Mouse (Mus musculus): ENCODE measurements around the gene Arfip1. TPM values are rescaled to one million over a fixed set of nuclear protein-coding genes. Genes with fewer than 3 reads are reported as not detected.

Arfip1 gene
- total RNA-seq, 1 experiment from 2014 or later, result 128 TPM

GRCm38 (mm10) chr3:84472527-84472926, 109.9 kb downstream of the Arfip1 start:
- no peak for ATAC-seq (ENCODE audit: extremely low read depth, insufficient number of reproducible peaks, low FRiP score, poor library complexity, severe bottlenecking)

- ATAC-seq (ENCODE audit: extremely low read depth, insufficient number of reproducible peaks, low FRiP score, poor library complexity, severe bottlenecking), result no peak
Observed at GRCm38 (mm10) chr3:84471146-84471545, 111.3 kb downstream of the Arfip1 start.

- ATAC-seq (ENCODE audit: extremely low read depth, insufficient number of reproducible peaks, low FRiP score, poor library complexity, severe bottlenecking), result no peak
Observed at GRCm38 (mm10) chr3:84468111-84468453, 114.3 kb downstream of the Arfip1 start.

GRCm38 (mm10) chr3:84467419-84468110, 114.9 kb downstream of the Arfip1 start:
- no peak for ATAC-seq (ENCODE audit: extremely low read depth, insufficient number of reproducible peaks, low FRiP score, poor library complexity, severe bottlenecking)

GRCm38 (mm10) chr3:84465822-84466500, 116.5 kb downstream of the Arfip1 start:
- no peak for ATAC-seq (ENCODE audit: extremely low read depth, insufficient number of reproducible peaks, low FRiP score, poor library complexity, severe bottlenecking)

- no peak for ATAC-seq (ENCODE audit: extremely low read depth, insufficient number of reproducible peaks, low FRiP score, poor library complexity, severe bottlenecking)
Observed at GRCm38 (mm10) chr3:84461687-84462086, 120.7 kb downstream of the Arfip1 start.

- ATAC-seq (ENCODE audit: extremely low read depth, insufficient number of reproducible peaks, low FRiP score, poor library complexity, severe bottlenecking), result 0 out of 2 replicates have a peak, but pooled peaks have one; percentile 36
Observed at GRCm38 (mm10) chr3:84460952-84461351, 121.5 kb downstream of the Arfip1 start.

- ATAC-seq (ENCODE audit: extremely low read depth, insufficient number of reproducible peaks, low FRiP score, poor library complexity, severe bottlenecking), result no peak
Observed at GRCm38 (mm10) chr3:84460499-84460898, 121.9 kb downstream of the Arfip1 start.

- ATAC-seq (ENCODE audit: extremely low read depth, insufficient number of reproducible peaks, low FRiP score, poor library complexity, severe bottlenecking), result no peak
Observed at GRCm38 (mm10) chr3:84455733-84456417, 126.5 kb downstream of the Arfip1 start.

- ATAC-seq (ENCODE audit: extremely low read depth, insufficient number of reproducible peaks, low FRiP score, poor library complexity, severe bottlenecking), result no peak
Observed at GRCm38 (mm10) chr3:84450651-84451050, 131.8 kb downstream of the Arfip1 start.

- ATAC-seq (ENCODE audit: extremely low read depth, insufficient number of reproducible peaks, low FRiP score, poor library complexity, severe bottlenecking), result no peak
Observed at GRCm38 (mm10) chr3:84449015-84449414, 133.4 kb downstream of the Arfip1 start.

GRCm38 (mm10) chr3:84447803-84448202, 134.6 kb downstream of the Arfip1 start:
- no peak for ATAC-seq (ENCODE audit: extremely low read depth, insufficient number of reproducible peaks, low FRiP score, poor library complexity, severe bottlenecking)

Other genes starting within 250 kb of the Arfip1 start
- 1.4 and 2.0 TPM in 2 replicates for gene Fhdc1, start 102.2 kb downstream of the Arfip1 start, total RNA-seq (2017)
- gene Tigd4, start 10.9 kb upstream of the Arfip1 start, total RNA-seq (2017), result not detected in 2 replicates
- 131 and 140 TPM in 2 replicates for gene Tmem154, start 83.6 kb upstream of the Arfip1 start, total RNA-seq (2017)
- gene Fbxw7, start 232.6 kb upstream of the Arfip1 start, total RNA-seq (2017), result 40.5 and 47.8 TPM in 2 replicates

All from neutrophil, adult 5-6 weeks (primary cell).